Mouse (Mus musculus): ENCODE data around the gene Ankrd34a.
A peak's percentile ranks its signal among the peaks of the same experiment; 100 is the strongest.

Gene Ankrd34a

GRCm38 (mm10) chr3:96596228-96596707 lies at the start of gene Ankrd34a:
Gene Ankrd34a, plus strand, starts transcription at chr3:96596636.
- DNase-seq (ENCODE audit: inconsistent ontology term): peak; percentile 55

DNA sequence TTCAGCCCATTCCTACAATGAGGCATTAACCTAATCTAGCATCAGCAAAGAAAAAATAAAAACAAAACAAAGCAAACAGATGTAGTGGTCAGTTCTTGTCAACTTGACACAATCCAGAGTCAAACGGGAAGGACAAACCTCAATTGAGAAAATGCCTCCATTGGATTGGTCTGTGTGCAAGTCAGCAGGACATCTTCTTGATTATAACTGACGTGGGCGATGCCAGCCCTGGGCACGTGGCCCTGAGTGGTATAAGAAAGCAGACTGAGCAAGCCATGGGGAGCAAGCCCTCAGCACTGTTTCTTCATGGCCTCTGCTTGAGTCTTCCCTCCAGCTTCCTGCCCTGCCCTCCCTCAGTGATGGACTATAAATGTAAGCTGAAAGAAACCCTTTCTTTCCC lies 49.6 kb upstream of the Ankrd34a start:
- DNase-seq (ENCODE audit: inconsistent ontology term): no peak

DNA sequence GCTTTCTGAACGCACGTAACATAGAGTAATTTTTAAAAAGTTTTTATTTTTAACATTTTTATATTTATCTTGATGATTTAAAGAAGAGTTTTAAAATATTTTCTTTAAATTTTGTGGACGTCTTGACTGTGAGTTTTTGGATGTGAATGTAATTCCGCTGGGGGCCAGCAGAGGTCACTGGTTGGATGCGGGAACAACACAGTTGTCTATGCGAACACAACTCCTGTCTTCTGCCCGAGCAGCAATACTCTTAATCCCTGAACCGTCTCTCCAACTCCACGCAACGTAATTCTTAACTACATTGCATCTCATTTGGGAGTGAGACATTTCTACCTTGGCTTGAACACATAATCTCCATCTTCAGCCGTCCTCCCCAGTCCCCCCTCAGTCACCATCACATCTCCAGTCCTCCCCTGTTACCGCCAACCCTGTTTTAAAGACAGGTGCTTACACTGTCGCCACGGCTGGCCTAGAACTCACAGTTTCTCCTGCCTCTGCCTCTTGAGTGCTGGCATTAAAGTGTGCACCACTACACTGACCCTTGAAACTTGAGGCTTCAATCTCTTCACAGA lies 49.0 kb upstream of the Ankrd34a start:
- no peak for DNase-seq (ENCODE audit: inconsistent ontology term)

- no peak for DNase-seq (ENCODE audit: inconsistent ontology term)
Observed at GRCm38 (mm10) chr3:96548824-96549223, 47.6 kb upstream of the Ankrd34a start.

DNA sequence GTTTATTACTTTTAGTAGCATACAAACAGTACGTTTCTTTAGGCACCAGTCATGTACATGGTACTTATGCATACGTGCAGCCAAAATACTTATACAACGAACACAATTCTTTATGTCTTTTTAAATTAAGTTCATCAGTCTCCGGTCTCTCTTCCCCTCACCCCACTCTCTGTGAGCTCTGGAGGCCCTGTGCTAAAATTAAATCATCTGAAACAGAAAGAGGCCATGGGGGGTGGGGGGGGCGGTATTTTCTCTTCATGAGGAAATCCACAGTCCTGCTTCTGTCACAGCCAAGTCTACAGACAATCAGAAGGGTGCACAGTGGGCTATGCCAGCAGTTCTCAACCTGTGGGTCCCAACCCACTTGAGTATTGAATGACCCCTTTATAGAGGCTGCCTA lies 47.1 kb upstream of the Ankrd34a start:
- no peak for DNase-seq (ENCODE audit: inconsistent ontology term)

DNA sequence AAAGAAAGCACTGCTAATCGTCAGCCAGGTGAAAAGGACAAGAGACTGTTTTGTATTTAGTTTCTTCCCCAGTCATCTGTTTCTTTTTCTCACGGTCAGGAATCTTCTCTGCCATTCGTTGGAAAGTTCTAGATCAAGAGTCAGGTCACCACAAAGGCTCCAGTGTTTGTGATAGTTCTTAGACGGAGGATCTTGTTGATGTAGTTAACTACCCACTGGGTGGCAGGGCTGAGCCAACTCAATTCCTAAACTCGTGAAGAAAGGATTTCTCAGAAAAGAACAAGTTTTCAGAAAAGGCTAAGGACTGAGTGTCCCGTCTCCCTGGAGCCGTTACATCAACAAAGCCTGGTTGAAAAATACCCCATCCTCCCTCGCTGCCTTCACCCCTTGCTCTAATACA lies 45.2 kb upstream of the Ankrd34a start:
- DNase-seq (ENCODE audit: inconsistent ontology term): no peak

DNA sequence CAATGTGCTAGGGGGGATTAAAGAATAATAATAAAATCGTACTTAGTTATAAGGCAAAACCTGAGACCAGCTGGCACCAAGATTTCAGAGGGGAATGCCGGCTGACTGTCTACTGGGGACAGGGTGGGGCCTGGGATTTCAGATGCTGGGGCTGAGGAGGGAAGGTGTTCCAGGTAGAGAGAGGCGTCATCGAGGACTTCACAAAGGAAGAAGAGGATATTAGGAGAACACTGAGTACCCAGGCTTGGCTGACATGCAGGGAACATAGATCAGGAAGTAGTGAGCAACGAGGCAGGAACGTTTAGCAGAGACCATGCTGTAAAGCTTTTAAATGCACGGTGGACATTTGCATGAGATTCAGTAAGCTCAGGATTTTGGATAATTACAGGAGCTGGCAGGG lies 44.5 kb upstream of the Ankrd34a start:
- DNase-seq (ENCODE audit: inconsistent ontology term): no peak

GRCm38 (mm10) chr3:96553601-96554000 lies 42.8 kb upstream of the Ankrd34a start:
- DNase-seq (ENCODE audit: inconsistent ontology term): no peak

- DNase-seq (ENCODE audit: inconsistent ontology term): no peak
Observed at GRCm38 (mm10) chr3:96554251-96554650, 42.2 kb upstream of the Ankrd34a start.

DNA sequence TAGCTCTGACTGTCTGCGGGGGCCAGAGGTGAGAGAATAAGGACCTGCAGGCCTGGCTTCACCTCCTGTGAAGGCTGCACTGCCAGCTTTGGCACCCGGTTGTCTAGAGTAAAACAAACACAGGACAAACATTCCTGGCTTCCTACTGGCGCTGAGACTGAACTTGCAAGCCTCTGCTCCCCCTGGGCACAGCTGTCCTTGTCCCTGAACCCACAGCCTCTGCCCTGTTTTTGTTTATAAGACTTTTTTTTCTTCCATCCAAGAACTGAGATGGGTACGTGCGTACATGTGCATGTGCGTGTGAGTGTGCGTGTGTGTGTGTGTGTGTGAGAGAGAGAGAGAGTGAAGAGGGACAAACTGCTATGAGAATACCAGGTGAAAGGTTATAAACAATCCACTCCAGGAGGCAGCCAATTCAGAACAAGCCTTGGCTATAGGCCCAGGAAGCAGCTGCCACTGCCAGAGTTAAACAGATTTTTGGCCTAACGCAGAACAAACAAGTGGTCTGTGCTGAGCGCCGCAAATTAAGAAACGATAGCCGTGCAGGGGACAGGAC lies 41.3 kb upstream of the Ankrd34a start:
- DNase-seq (ENCODE audit: inconsistent ontology term): peak; percentile 65

DNA sequence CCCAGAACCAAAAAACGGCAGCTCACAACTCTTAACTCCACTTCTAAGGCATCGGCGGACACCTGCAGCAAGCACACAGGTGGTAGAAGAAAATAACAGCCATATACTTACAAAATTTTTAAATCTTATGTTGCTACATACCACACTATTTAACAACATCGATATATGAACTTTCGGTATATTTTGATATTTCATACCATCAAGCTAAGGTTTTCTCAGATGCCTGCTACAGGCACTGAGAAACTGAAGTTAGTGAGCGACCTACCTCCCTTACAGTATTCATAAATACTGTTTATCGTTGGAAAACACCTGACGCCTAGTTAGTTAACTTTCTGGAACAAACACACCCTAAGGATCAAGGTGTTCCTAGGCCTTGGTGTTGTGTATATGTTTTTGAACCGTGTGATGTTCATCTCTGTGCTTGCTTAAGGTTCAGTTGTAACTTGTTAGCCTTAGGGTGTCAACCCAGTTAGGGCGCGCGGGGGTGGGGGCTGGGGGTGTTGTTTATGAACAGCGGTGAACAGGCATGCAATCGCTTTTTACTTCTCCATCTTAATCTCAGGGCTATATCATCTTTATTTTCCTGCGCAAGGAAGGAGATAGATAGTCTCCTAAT lies 40.3 kb upstream of the Ankrd34a start:
- no peak for DNase-seq (ENCODE audit: inconsistent ontology term)

GRCm38 (mm10) chr3:96556651-96557635 lies 39.5 kb upstream of the Ankrd34a start:
- DNase-seq (ENCODE audit: inconsistent ontology term): no peak

DNA sequence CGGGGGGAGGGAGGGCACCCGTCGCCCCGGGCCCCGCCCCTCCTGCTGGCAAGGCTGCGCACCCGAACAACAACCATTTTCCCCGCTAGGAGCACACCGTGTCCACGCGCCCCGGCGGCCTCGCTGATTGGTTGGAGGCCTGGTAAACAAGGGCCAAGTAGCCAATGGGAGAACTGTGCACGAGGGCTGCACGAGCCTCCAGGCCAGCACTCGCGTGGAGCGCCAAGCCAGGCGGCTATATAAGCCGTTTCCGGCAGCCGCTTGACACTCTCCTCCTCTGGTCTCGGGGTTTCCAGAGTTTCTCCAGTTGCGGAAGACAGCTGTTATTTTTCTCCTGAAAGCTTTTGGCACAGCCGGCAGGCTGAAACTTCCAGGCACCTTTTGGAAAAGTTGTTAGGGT lies 38.7 kb upstream of the Ankrd34a start, which contains the start of gene Txnip:
Txnip (plus strand) TSS at position 264 of the 400 bp plus-strand sequence.
- peak; percentile 99 for DNase-seq (ENCODE audit: inconsistent ontology term)

GRCm38 (mm10) chr3:96558159-96558558 lies 38.3 kb upstream of the Ankrd34a start:
- no peak for DNase-seq (ENCODE audit: inconsistent ontology term)

DNA sequence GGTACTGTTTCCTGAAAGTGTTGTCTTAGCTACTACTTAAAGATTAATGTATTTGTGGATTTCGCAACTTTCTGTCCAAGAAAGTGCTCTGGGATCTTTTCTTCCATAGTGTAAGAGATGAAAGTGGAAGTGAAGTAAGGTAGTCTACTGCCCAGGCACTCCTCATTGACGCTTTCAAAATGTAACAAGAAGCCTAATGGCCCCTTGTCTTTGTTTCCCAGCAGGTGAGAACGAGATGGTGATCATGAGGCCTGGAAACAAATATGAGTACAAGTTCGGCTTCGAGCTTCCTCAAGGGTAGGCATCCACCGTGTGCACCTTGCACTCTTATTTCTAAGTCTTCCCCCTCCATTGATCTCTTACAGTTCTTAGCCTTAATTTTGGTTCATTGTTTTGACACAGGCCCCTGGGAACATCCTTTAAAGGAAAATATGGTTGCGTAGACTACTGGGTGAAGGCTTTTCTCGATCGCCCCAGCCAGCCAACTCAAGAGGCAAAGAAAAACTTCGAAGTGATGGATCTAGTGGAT lies 37.7 kb upstream of the Ankrd34a start:
- no peak for DNase-seq (ENCODE audit: inconsistent ontology term)

GRCm38 (mm10) chr3:96559398-96559910 lies 37.0 kb upstream of the Ankrd34a start:
- DNase-seq (ENCODE audit: inconsistent ontology term): no peak

GRCm38 (mm10) chr3:96559911-96560850 lies 36.3 kb upstream of the Ankrd34a start:
- DNase-seq (ENCODE audit: inconsistent ontology term): no peak

DNA sequence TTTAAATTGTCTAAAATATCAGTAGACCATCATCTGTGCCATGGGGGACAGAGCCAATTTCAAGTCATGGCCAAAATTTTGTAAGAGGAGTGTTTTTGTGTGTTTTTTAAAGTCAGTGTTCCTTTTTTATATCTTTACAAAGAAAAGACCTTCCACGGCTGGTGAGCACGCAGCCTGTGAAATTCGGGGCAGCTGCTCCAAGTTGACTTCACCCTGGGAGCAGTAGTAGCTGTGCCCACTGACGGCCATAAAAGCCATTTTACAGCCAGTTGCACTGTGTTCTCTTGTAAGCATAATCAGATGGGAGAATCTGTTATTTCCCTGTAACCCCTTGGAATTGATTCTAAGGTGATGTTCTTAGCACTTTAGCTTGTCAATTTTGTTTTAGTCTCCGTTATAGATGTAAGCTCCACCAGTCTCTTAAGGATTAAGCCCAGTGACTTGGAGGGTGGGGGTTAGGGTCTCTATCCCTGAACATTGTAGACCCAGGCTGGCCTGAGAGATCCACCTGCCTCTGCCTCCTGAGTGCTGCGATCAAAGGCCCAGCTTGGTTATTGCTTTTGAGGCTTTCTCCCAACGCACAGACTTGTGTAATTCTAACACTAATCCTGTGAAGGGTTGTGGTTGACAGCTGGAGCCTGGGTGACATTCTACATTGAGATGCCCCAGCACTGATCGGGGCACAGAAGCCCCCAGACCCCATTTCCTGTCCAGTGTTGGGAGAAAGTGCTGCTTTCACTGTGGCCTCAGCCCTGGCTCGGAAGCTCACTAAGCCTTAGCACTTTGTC lies 35.4 kb upstream of the Ankrd34a start:
- DNase-seq (ENCODE audit: inconsistent ontology term): no peak

GRCm38 (mm10) chr3:96561946-96562681 lies 34.3 kb upstream of the Ankrd34a start:
- no peak for DNase-seq (ENCODE audit: inconsistent ontology term)
